Mouse (Mus musculus): ENCODE measurements at regions not wholly inside any gene's neighbourhood (a gene's known extent, or its start where the extent isn't known, plus 50 kb on each side); places are given as distances from the start of the nearest gene placed in this dataset.
"Not testable (repeated sequence)": the region's sequence is repeated elsewhere in the genome, so short reads cannot be mapped to it uniquely, and the experiment has no call there.

DNA sequence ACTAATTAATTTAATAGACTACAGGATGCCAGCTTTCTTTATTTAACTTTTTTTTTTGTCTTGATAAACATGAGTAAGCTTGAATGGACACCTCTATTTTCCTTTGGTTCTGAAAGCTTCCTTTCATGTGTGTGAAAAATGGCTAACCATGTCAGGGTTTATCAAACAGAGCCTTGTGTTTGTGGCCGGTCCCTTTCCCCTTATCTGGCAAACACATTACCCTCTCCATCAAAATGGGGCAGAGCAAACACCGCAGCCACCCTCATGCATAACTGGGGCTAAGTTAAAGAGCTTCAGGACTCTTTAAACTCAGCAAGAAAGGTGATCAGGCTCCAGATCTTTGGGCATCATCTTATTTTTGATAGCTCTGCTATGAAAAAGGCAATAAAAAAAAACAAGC, 92.2 kb downstream of the Nr2f2 start:
- Histone ChIP-seq H3K9me3 (ENCODE audit: control insufficient read depth, low read depth, low read length) (no peaks in the 10 kb centered on the region), H3K27ac (ENCODE audit: low read length) (no peak overlapping the region), H3K27me3 (ENCODE audit: control insufficient read depth, insufficient read depth, low read length) (no peaks in the 10 kb centered on the region; the same call in 1 of the 2 replicates), H3K4me3 (ENCODE audit: low read depth, low read length) (no peak overlapping the region), H3K36me3 (ENCODE audit: control insufficient read depth, insufficient read depth, low read length) (no peaks in the 10 kb centered on the region), H3K4me1 (ENCODE audit: control insufficient read depth, insufficient read depth, low read length) (no peaks in the 10 kb centered on the region), H3K4me2 (replicated peaks; ENCODE audit: low read depth, low read length) (no peak overlapping the region), H3K9ac (replicated peaks; ENCODE audit: low read depth, low read length) (no peak overlapping the region)
- WGBS: 17% methylated on average over 2 of the region's 2 CpGs
- peak; percentile 71; the same call in 1 of the 2 replicates for ATAC-seq (ENCODE audit: insufficient number of reproducible peaks, insufficient read depth, low FRiP score, low read depth)

- H3K36me3 ChIP-seq (ENCODE audit: control insufficient read depth, insufficient read depth, low read length): no peaks in the 10 kb centered on the region
These were observed 99.5 kb downstream of the Nr2f2 start for GRCm38 (mm10) chr7:70267075-70267474.

GRCm38 (mm10) chr7:70256806-70257205, 109.7 kb downstream of the Nr2f2 start:
- Histone ChIP-seq H3K4me3 (ENCODE audit: low read depth, low read length) (no peak overlapping the region), H3K27me3 (ENCODE audit: control insufficient read depth, insufficient read depth, low read length) (no peaks in the 10 kb centered on the region), H3K9me3 (ENCODE audit: control insufficient read depth, low read depth, low read length) (no peaks in the 10 kb centered on the region), H3K4me1 (ENCODE audit: control insufficient read depth, insufficient read depth, low read length) (no peaks in the 10 kb centered on the region), H3K4me2 (replicated peaks; ENCODE audit: low read depth, low read length) (no peak overlapping the region), H3K27ac (ENCODE audit: low read length) (no peak overlapping the region), H3K9ac (replicated peaks; ENCODE audit: low read depth, low read length) (no peak overlapping the region), H3K36me3 (ENCODE audit: control insufficient read depth, insufficient read depth, low read length) (no peaks in the 10 kb centered on the region)
- 98% methylated on average over 4 of the region's 4 CpGs for WGBS
- ATAC-seq (ENCODE audit: insufficient number of reproducible peaks, insufficient read depth, low FRiP score, low read depth): no peak

More at GRCm38 (mm10) chr7:70267075-70267474, 99.5 kb downstream of the Nr2f2 start:
- Histone ChIP-seq H3K4me2 (replicated peaks; ENCODE audit: low read depth, low read length) (no peak overlapping the region), H3K4me3 (ENCODE audit: low read depth, low read length) (no peak overlapping the region), H3K4me1 (ENCODE audit: control insufficient read depth, insufficient read depth, low read length) (no peaks in the 10 kb centered on the region), H3K27me3 (ENCODE audit: control insufficient read depth, insufficient read depth, low read length) (no peaks in the 10 kb centered on the region), H3K27ac (ENCODE audit: low read length) (no peak overlapping the region), H3K9me3 (ENCODE audit: control insufficient read depth, low read depth, low read length) (no peaks in the 10 kb centered on the region), H3K9ac (replicated peaks; ENCODE audit: low read depth, low read length) (no peak overlapping the region)
- WGBS: 55% methylated on average over 4 of the region's 4 CpGs
- no peak for ATAC-seq (ENCODE audit: insufficient number of reproducible peaks, insufficient read depth, low FRiP score, low read depth)

DNA sequence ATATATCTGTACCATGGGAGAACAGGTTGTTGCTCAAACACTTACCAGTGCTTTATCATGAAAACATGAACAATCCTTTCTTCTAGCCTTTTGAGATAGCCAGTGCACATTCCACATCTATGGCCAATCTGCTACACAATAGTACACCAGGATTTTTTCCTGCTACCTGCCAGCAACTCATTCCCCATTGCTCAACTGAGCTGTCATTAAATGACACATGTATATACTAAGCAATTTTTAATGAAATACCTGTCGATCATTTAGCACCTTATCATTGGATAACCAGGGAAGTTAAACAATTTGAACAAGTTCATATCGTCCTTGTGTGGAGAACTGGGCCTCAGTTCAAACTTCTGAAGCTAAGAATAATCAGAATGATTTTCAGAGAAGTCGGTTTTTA, 111.5 kb downstream of the Nr2f2 start:
- no peak overlapping the region for H3K9ac ChIP-seq (replicated peaks; ENCODE audit: low read depth, low read length)
- no peaks in the 10 kb centered on the region for H3K36me3 ChIP-seq (ENCODE audit: control insufficient read depth, insufficient read depth, low read length)
- no peaks in the 10 kb centered on the region for H3K27me3 ChIP-seq (ENCODE audit: control insufficient read depth, insufficient read depth, low read length)
- no peaks in the 10 kb centered on the region for H3K4me1 ChIP-seq (ENCODE audit: control insufficient read depth, insufficient read depth, low read length)
- WGBS: 53% methylated on average over 3 of the region's 3 CpGs
- no peak overlapping the region for H3K27ac ChIP-seq (ENCODE audit: low read length)
- H3K4me3 ChIP-seq (ENCODE audit: low read depth, low read length): no peak overlapping the region
- no peak overlapping the region for H3K4me2 ChIP-seq (replicated peaks; ENCODE audit: low read depth, low read length)
- peak; percentile 80 for ATAC-seq (ENCODE audit: insufficient number of reproducible peaks, insufficient read depth, low FRiP score, low read depth)
- H3K9me3 ChIP-seq (ENCODE audit: control insufficient read depth, low read depth, low read length): no peaks in the 10 kb centered on the region

DNA sequence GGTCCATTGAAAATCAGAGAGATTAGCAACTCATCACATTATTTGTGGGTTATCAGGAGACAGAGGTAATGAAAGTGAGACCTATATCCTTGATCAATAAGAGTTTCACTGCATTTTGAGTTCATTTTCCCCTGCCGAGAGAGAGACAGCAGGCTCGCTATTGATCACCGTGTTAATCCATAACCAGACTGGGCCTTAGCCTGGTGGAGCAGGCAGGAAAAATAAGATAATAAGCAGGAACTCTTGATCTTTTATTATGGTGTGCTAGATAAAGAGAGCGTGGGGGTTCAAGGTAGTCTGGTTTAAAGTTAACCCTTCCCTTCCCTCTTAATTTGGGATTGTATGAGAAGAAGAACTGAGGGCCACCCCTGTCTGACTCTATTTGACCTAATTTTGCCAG, 113.3 kb downstream of the Nr2f2 start:
- 68% methylated on average over 4 of the region's 4 CpGs for WGBS
- Histone ChIP-seq H3K4me3 (ENCODE audit: low read depth, low read length) (no peak overlapping the region), H3K36me3 (ENCODE audit: control insufficient read depth, insufficient read depth, low read length) (no peaks in the 10 kb centered on the region), H3K4me1 (ENCODE audit: control insufficient read depth, insufficient read depth, low read length) (no peaks in the 10 kb centered on the region), H3K4me2 (replicated peaks; ENCODE audit: low read depth, low read length) (no peak overlapping the region), H3K9ac (replicated peaks; ENCODE audit: low read depth, low read length) (no peak overlapping the region), H3K9me3 (ENCODE audit: control insufficient read depth, low read depth, low read length) (no peaks in the 10 kb centered on the region), H3K27ac (ENCODE audit: low read length) (no peak overlapping the region), H3K27me3 (ENCODE audit: control insufficient read depth, insufficient read depth, low read length) (no peaks in the 10 kb centered on the region)
- no peak for ATAC-seq (ENCODE audit: insufficient number of reproducible peaks, insufficient read depth, low FRiP score, low read depth)

- not testable (repeated sequence) for H3K9ac ChIP-seq (replicated peaks; ENCODE audit: low read depth, low read length); H3K4me3 ChIP-seq (ENCODE audit: low read depth, low read length); ATAC-seq (ENCODE audit: insufficient number of reproducible peaks, insufficient read depth, low FRiP score, low read depth); H3K9me3 ChIP-seq (ENCODE audit: control insufficient read depth, low read depth, low read length); H3K27me3 ChIP-seq (ENCODE audit: control insufficient read depth, insufficient read depth, low read length); H3K4me2 ChIP-seq (replicated peaks; ENCODE audit: low read depth, low read length); H3K4me1 ChIP-seq (ENCODE audit: control insufficient read depth, insufficient read depth, low read length); H3K36me3 ChIP-seq (ENCODE audit: control insufficient read depth, insufficient read depth, low read length); H3K27ac ChIP-seq (ENCODE audit: low read length)
- WGBS: 83% methylated on average over 9 of the region's 9 CpGs
These were observed 127.5 kb downstream of the Nr2f2 start for GRCm38 (mm10) chr7:70239059-70239458.

GRCm38 (mm10) chr7:70219310-70219709, 147.2 kb downstream of the Nr2f2 start:
- no peak overlapping the region for H3K4me2 ChIP-seq (replicated peaks; ENCODE audit: low read depth, low read length)
- no peak overlapping the region for H3K4me3 ChIP-seq (ENCODE audit: low read depth, low read length)
- no peaks in the 10 kb centered on the region for H3K27me3 ChIP-seq (ENCODE audit: control insufficient read depth, insufficient read depth, low read length)
- 78% methylated on average over 6 of the region's 6 CpGs for WGBS
- H3K9me3 ChIP-seq (ENCODE audit: control insufficient read depth, low read depth, low read length): no peaks in the 10 kb centered on the region
- H3K9ac ChIP-seq (replicated peaks; ENCODE audit: low read depth, low read length): no peak overlapping the region
- H3K36me3 ChIP-seq (ENCODE audit: control insufficient read depth, insufficient read depth, low read length): no peaks in the 10 kb centered on the region
- H3K27ac ChIP-seq (ENCODE audit: low read length): no peak overlapping the region
- no peaks in the 10 kb centered on the region for H3K4me1 ChIP-seq (ENCODE audit: control insufficient read depth, insufficient read depth, low read length)
- ATAC-seq (ENCODE audit: insufficient number of reproducible peaks, insufficient read depth, low FRiP score, low read depth): no peak

GRCm38 (mm10) chr7:70217137-70217536, 149.4 kb downstream of the Nr2f2 start:
- H3K27me3 ChIP-seq (ENCODE audit: control insufficient read depth, insufficient read depth, low read length): no peaks in the 10 kb centered on the region
- H3K27ac ChIP-seq (ENCODE audit: low read length): no peak overlapping the region
- H3K4me2 ChIP-seq (replicated peaks; ENCODE audit: low read depth, low read length): no peak overlapping the region
- no peaks in the 10 kb centered on the region for H3K36me3 ChIP-seq (ENCODE audit: control insufficient read depth, insufficient read depth, low read length)
- H3K4me3 ChIP-seq (ENCODE audit: low read depth, low read length): no peak overlapping the region
- H3K9ac ChIP-seq (replicated peaks; ENCODE audit: low read depth, low read length): no peak overlapping the region
- WGBS: 76% methylated on average over 2 of the region's 2 CpGs
- no peak for ATAC-seq (ENCODE audit: insufficient number of reproducible peaks, insufficient read depth, low FRiP score, low read depth)
- H3K9me3 ChIP-seq (ENCODE audit: control insufficient read depth, low read depth, low read length): no peaks in the 10 kb centered on the region
- H3K4me1 ChIP-seq (ENCODE audit: control insufficient read depth, insufficient read depth, low read length): no peaks in the 10 kb centered on the region

- ATAC-seq (ENCODE audit: insufficient number of reproducible peaks, insufficient read depth, low FRiP score, low read depth): no peak
- Histone ChIP-seq H3K36me3 (ENCODE audit: control insufficient read depth, insufficient read depth, low read length) (no peaks in the 10 kb centered on the region), H3K4me1 (ENCODE audit: control insufficient read depth, insufficient read depth, low read length) (no peaks in the 10 kb centered on the region), H3K9ac (replicated peaks; ENCODE audit: low read depth, low read length) (no peak overlapping the region), H3K27ac (ENCODE audit: low read length) (no peak overlapping the region), H3K4me2 (replicated peaks; ENCODE audit: low read depth, low read length) (no peak overlapping the region), H3K9me3 (ENCODE audit: control insufficient read depth, low read depth, low read length) (no peaks in the 10 kb centered on the region), H3K27me3 (ENCODE audit: control insufficient read depth, insufficient read depth, low read length) (no peaks in the 10 kb centered on the region), H3K4me3 (ENCODE audit: low read depth, low read length) (no peak overlapping the region)
- 26% methylated on average over 4 of the region's 4 CpGs for WGBS
These were observed 152.5 kb downstream of the Nr2f2 start for GRCm38 (mm10) chr7:70213970-70214520.
